Mouse (Mus musculus) hindbrain, embryonic 12.5 days (tissue): ENCODE results near the gene Tfap4. TPM values are rescaled to one million over a fixed set of nuclear protein-coding genes. Genes with fewer than 3 reads are reported as not detected.

ENCODE experiments used
- ATAC-seq: fragments of 200-750 bp; cut with Nextera tagmentation; 2 replicates; pipeline ENCODE4 v1.8.0; 2017; ENCODE audit warnings: moderate TSS enrichment; ENCODE audit not compliant: low FRiP score
- H3K27ac ChIP-seq: fragments of 300-500 bp; sonication (generic); 2 replicates; pipeline ENCODE4 v1.5.1; 2016; ENCODE audit warnings: mild to moderate bottlenecking
- H3K27me3 ChIP-seq: fragments of 300-500 bp; sonication (generic); 2 replicates; pipeline ENCODE4 v1.6.1; 2016; ENCODE audit warnings: mild to moderate bottlenecking
- H3K36me3 ChIP-seq: fragments of 300-500 bp; sonication (generic); 2 replicates; pipeline ENCODE4 v1.6.1; 2016; ENCODE audit warnings: mild to moderate bottlenecking
- H3K4me1 ChIP-seq: fragments of 300-500 bp; sonication (generic); 2 replicates; pipeline ENCODE4 v1.6.1; 2016
- H3K4me2 ChIP-seq: fragments of 300-500 bp; sonication (generic); replicated peaks from 2 replicates; pipeline ENCODE4 v1.6.1; 2016; ENCODE audit warnings: mild to moderate bottlenecking
- H3K4me3 ChIP-seq: fragments of 300-500 bp; sonication (generic); 2 replicates; pipeline ENCODE4 v1.5.1; 2016; ENCODE audit warnings: mild to moderate bottlenecking
- H3K9ac ChIP-seq: fragments of 300-500 bp; sonication (generic); 2 replicates; pipeline ENCODE4 v1.6.1; 2016; ENCODE audit warnings: mild to moderate bottlenecking, moderate library complexity
- H3K9me3 ChIP-seq: fragments of 300-500 bp; sonication (generic); replicated peaks from 2 replicates; pipeline ENCODE4 v1.6.1; 2016; ENCODE audit warnings: mild to moderate bottlenecking
- WGBS: fragments of 180-500 bp; shearing (Covaris S2); methylation state at CpG from one replicate; pipeline ENCODE4 v1.1.7; 2016; 5-methylcytosine and 5-hydroxymethylcytosine counted together
- polyA plus RNA-seq: library from polyadenylated mRNA; unstranded; fragments of >200 nt; fragmentation: Nextera tagmentation; extraction: Ambion mirVana; gene quantifications from 2 replicates; pipeline ENCODE4 v1.2.1, GENCODE M21; 2016

The Tfap4 gene
- polyA plus RNA-seq, result 13.1 and 13.8 TPM in 2 replicates

DNA sequence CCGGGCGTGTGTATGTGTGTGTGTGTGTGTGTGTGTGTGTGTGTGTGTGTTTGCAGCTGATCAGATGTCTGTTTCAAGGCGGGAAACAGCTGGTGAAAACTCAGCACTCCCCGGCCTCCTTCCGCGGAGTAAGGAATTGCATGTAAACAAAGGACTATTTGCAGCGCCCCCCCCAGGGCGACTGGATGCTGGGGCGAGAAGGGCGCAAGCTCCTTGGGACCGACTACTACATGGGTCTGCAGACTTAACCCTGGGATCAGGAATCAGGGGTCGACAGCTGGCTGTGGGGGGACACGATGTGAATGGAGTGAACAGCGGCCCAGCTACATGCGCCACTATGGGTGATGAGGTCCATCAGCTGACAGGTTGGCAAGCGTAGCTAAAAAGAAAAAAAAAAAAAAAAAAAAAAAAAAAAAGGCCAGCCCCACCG is at the start of gene Tfap4:
TSS of gene Tfap4 (minus strand) at position 140 of the 430 bp plus-strand sequence.
- H3K36me3 ChIP-seq, result no peaks in the 10 kb centered on the region
- peak within 1 kb of the TSS; percentile 88 for H3K4me2 ChIP-seq
- WGBS, result under 1% methylated on average over 17 of the region's 17 CpGs
- H3K4me3 ChIP-seq, result peak within 1 kb of the TSS; percentile 66
- H3K9ac ChIP-seq, result peak within 1 kb of the TSS; percentile 77
- H3K4me1 ChIP-seq, result peaks cover 16% of the 10 kb centered on the region
- H3K27ac ChIP-seq, result peak within 1 kb of the TSS; percentile 93
- H3K27me3 ChIP-seq, result no peaks in the 10 kb centered on the region
- ATAC-seq, result peak; percentile 27
- no peaks in the 10 kb centered on the region for H3K9me3 ChIP-seq

DNA sequence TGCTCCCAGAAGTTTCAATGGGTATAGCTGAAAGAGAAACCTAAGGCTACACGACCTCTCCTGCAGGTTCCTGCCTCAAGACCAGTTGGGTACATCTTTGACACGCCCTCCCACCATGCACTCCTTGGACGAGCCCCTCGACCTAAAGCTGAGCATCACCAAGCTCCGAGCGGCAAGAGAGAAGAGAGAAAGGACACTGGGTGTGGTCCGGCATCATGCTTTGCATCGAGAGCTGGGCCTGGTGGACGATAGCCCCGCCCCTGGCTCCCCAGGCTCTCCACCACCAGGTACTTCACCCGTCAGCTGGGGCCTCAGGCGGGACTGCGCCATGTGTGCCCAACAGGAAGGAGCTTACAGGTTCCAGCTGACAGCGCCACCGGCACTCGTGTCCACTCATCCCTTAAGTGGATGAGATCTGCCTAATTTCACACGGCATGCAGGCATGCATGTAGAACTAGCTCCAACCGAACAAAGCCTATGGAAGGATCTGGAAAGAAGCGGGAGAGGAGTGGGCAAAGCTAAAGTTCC is 48.9 kb upstream of the Tfap4 start:
- peaks cover 41% of the 10 kb centered on the region for H3K36me3 ChIP-seq
- no peak overlapping the region for H3K4me3 ChIP-seq
- 88% methylated on average over 19 of the region's 19 CpGs for WGBS
- peaks cover 45% of the 10 kb centered on the region for H3K4me1 ChIP-seq
- H3K9ac ChIP-seq, result no peak overlapping the region
- no peak overlapping the region for H3K4me2 ChIP-seq
- no peak overlapping the region for H3K27ac ChIP-seq
- H3K27me3 ChIP-seq, result no peaks in the 10 kb centered on the region
- no peaks in the 10 kb centered on the region for H3K9me3 ChIP-seq
- ATAC-seq, result no peak

DNA sequence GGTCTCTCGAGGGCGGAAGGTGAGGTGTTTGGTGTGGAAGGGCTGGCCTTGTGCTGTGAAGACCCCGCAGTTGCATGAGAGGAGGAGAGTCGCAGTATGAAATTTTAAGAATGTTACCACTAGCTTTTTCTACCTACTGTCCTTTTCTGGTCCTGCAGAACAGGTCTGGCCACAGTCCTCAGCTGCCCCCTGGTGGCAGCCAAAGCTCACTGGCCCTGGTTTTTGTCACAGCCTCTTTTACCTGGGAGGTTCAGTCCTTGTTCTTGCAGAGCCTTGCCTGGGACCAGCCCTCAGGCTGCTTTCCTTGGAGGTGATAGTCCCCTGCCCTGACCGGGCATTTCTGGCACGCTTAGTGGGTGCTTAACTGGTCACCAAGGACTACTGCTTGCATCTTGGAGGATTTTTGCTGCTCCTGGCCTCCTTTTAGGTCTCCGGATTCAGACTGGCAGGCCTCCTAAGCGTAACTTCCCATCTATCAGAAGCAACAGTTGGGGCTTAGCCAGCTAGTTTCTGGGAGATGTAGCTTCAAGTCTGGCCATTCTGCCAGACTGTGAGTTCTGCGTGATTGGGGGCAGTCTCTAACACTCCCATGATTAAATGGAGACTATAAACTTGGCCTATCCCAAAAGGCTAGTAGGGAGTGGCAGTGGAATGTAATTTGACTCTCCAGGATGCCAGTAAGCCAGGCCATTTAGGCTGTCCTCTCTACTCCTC is 48.3 kb upstream of the Tfap4 start:
- H3K27me3 ChIP-seq, result no peaks in the 10 kb centered on the region
- H3K4me1 ChIP-seq, result peaks cover 52% of the 10 kb centered on the region
- no peak overlapping the region for H3K4me3 ChIP-seq
- no peak overlapping the region for H3K9ac ChIP-seq
- H3K36me3 ChIP-seq, result peaks cover 35% of the 10 kb centered on the region
- no peak overlapping the region for H3K4me2 ChIP-seq
- 60% methylated on average over 9 of the region's 9 CpGs for WGBS
- peak overlapping the region; percentile 37; the same call in 1 of the 2 replicates for H3K27ac ChIP-seq
- 0 out of 2 replicates have a peak, but pooled peaks have one; percentile 5 for ATAC-seq
- H3K9me3 ChIP-seq, result no peaks in the 10 kb centered on the region

DNA sequence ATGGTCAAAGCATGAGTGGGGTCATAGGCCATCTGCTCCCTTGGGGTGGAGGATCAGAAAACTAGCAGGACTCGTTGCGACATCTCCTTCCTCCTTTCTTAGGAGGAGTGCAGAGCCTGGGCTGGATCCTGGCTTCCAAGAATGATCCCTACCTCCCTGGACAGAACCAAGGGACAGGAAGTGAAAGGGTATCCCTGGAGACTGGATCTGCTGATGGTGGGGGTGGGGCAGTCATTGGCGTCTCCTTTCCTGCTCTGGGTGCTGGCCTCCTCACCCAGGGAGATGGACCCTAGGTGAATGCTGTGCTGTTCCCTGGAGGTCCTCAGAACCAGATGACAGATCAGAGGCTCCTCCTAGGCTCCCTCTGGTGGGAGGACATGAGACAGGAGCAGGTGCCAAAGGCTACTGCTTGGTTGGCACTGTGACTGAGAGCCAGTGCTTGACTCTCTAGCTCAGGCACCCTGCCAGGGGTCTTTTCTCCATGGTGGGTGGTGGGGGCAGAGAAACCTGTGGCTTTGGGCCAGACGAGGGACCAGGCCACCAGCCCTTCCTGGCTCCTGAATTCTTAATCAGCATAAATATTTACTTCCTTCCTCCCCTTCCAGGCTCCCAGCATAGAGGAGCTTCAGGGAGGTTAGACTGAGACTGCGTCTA is 46.9 kb upstream of the Tfap4 start:
- H3K4me2 ChIP-seq, result no peak overlapping the region
- no peak for ATAC-seq
- no peak overlapping the region for H3K4me3 ChIP-seq
- H3K9ac ChIP-seq, result peak overlapping the region; percentile 10; the same call in 1 of the 2 replicates
- peak overlapping the region; percentile 37 for H3K27ac ChIP-seq
- no peaks in the 10 kb centered on the region for H3K27me3 ChIP-seq
- H3K36me3 ChIP-seq, result peaks cover 27% of the 10 kb centered on the region
- 31% methylated on average over 5 of the region's 5 CpGs for WGBS
- H3K4me1 ChIP-seq, result peaks cover 65% of the 10 kb centered on the region
- H3K9me3 ChIP-seq, result no peaks in the 10 kb centered on the region

DNA sequence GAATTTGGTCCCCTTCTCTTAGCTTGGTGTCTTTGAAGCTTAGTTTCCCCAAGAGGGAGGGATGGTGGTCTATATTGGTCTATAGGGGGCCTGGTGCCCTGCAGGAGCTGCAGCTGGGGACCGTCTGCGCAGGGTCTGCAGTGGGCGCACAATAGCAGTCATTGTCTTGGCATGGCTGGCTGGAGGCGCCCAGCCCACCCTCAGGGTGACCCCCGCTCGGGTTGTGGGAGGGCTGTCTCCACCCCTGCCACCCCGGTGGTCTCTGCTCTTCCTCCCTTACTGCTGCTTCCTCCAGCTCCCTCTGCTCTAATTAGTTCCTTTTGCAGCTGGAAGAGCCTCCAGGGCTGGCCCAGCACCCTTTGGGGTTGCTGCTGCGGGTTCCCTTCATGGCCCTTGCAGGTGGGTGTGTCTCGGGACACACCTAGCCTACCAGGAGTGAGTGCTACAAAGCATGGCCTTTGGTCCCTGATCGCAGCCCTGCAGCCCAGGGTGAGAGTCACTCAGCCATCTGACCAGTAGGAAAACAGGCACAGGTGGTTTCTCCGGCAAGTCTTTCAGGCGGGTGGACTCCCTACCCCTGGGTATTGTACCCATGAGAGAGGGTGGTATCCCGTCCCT is 46.0 kb upstream of the Tfap4 start:
- Histone ChIP-seq H3K4me3 (no peak overlapping the region), H3K36me3 (peaks cover 19% of the 10 kb centered on the region), H3K27ac (peak overlapping the region; percentile 40; the same call in 1 of the 2 replicates), H3K9me3 (no peaks in the 10 kb centered on the region), H3K9ac (peak overlapping the region; percentile 10), H3K27me3 (no peaks in the 10 kb centered on the region), H3K4me2 (peak overlapping the region; percentile 4; the same call in 1 of the 2 replicates), H3K4me1 (peaks cover 75% of the 10 kb centered on the region)
- ATAC-seq, result no peak; the same call in 1 of the 2 replicates
- 50% methylated on average over 13 of the region's 13 CpGs for WGBS

DNA sequence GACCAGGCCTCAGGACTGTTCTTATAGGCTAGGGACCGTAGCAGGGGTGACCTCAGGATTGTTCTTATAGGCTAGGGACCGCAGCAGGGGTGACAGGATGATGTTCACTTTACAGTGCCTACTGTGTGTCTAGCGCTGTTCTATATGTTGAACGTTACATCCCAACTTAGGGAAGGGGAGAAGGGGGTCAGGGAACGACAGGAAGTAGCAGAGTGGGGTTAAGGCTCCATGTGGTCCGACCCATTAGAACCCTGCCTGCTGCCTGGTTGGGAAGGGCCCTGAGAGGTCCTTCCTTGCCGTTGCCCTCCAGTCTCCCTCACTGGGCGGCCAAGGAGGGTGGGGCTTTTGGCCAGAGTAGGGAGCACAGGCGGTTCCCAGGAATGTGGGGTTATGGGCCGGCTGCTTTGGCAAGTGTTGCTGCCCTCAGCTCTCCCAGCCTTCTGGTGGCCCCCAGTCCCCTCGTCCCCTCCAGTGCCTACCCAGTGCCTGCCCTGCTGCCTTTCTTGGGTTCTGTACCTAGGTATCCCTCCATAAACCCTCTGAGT is 44.7 kb upstream of the Tfap4 start:
- Histone ChIP-seq H3K4me3 (no peak overlapping the region), H3K36me3 (peaks cover 8% of the 10 kb centered on the region; the same call in 1 of the 2 replicates), H3K9me3 (no peaks in the 10 kb centered on the region), H3K27ac (peak overlapping the region; percentile 67; the same call in 1 of the 2 replicates), H3K4me2 (no peak overlapping the region), H3K4me1 (peaks cover 87% of the 10 kb centered on the region), H3K27me3 (no peaks in the 10 kb centered on the region), H3K9ac (no peak overlapping the region)
- no peak for ATAC-seq
- 71% methylated on average over 11 of the region's 11 CpGs for WGBS

DNA sequence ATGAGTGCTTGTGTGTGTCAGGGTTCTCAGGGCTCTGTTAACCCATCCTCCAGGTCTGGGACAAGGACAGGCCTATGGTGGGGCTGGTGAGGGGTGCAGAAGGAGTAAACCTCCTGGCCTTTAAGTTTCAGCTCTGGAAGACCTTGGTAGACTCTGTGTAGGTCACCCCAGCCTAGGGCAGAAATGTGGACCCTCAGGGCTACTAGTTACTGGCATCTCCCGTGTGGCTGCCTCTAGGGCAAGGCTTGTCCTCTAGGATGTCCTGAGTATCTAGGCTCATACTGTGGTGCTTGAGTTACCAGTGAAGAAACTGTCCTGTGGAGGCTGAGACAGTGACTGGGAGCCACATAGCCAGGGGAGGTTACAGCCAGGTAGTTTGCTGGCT is 43.8 kb upstream of the Tfap4 start:
- Histone ChIP-seq H3K4me2 (peak overlapping the region; percentile 3; the same call in 1 of the 2 replicates), H3K4me1 (peaks cover 96% of the 10 kb centered on the region), H3K27ac (peak overlapping the region; percentile 67), H3K36me3 (peaks cover 1% of the 10 kb centered on the region; the same call in 1 of the 2 replicates), H3K9ac (peak overlapping the region; percentile 43), H3K27me3 (no peaks in the 10 kb centered on the region), H3K4me3 (no peak overlapping the region), H3K9me3 (no peaks in the 10 kb centered on the region)
- WGBS, result 71% methylated on average over 1 of the region's 1 CpGs
- ATAC-seq, result no peak

DNA sequence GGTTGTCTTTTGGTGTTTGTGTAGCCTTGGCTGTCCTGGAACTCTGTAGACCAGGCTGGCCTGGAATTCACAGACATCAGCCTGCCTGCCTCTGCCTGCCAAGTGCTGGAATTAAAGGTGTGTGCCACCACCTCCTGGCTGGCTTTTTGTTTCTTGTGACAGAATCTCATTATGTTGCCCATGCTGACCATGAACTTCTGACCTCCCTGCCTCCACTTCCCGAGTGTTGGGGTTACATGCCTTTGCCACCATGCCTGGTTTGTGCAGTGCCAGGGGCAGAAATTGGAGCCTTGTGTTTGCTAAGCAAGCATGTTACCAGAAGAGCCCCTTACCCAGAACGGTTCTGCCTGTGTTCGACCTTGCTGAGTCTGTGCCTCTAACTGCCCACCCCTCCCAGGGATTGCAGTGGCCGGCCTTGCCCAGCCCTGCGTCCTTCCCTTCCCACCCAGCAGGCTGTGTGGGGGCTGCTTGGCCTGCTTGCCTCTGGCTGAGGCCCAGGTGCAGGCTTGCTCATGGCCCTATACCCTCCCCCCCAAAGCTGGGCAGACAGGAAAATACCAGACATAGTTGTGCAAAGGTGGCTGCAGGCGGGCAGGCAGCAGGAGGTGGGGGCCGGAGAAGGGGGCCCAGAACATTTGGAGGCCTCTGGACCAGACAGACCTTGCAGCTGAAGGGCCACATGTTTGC is 43.3 kb upstream of the Tfap4 start:
- Histone ChIP-seq H3K27ac (peak overlapping the region; percentile 67), H3K4me3 (no peak overlapping the region), H3K9ac (peak overlapping the region; percentile 43; the same call in 1 of the 2 replicates), H3K36me3 (no peaks in the 10 kb centered on the region), H3K27me3 (no peaks in the 10 kb centered on the region), H3K4me2 (peak overlapping the region; percentile 3; the same call in 1 of the 2 replicates), H3K4me1 (peaks cover 99% of the 10 kb centered on the region), H3K9me3 (no peaks in the 10 kb centered on the region)
- ATAC-seq, result no peak
- 39% methylated on average over 7 of the region's 7 CpGs for WGBS

DNA sequence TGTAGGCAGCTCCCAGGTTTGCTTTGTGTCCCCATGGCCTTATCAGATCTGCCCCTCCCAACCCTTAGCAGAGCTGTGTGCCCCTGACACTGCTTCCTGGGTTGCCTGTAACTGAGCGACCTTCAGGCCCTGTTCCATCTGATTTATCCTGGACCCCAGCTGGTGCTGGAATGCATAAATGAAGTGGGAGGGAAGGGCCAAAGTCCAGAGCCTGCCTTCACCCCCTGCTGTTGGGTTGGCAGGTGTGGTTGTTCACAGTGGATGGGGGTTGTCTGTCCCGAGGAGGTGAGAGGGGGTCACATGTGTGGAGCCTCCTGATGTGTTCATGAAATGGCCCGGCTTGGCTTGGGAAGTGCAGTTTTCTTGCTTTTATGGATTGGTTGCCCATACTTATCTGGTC is 42.5 kb upstream of the Tfap4 start:
- Histone ChIP-seq H3K9me3 (no peaks in the 10 kb centered on the region), H3K9ac (0 out of 2 replicates have a peak overlapping the region, but pooled peaks have one; percentile 24), H3K36me3 (no peaks in the 10 kb centered on the region), H3K4me1 (peaks cover 99% of the 10 kb centered on the region), H3K27ac (peak overlapping the region; percentile 67), H3K4me2 (no peak overlapping the region; the same call in 1 of the 2 replicates), H3K4me3 (no peak overlapping the region), H3K27me3 (no peaks in the 10 kb centered on the region)
- 19% methylated on average over 3 of the region's 3 CpGs for WGBS
- no peak for ATAC-seq

DNA sequence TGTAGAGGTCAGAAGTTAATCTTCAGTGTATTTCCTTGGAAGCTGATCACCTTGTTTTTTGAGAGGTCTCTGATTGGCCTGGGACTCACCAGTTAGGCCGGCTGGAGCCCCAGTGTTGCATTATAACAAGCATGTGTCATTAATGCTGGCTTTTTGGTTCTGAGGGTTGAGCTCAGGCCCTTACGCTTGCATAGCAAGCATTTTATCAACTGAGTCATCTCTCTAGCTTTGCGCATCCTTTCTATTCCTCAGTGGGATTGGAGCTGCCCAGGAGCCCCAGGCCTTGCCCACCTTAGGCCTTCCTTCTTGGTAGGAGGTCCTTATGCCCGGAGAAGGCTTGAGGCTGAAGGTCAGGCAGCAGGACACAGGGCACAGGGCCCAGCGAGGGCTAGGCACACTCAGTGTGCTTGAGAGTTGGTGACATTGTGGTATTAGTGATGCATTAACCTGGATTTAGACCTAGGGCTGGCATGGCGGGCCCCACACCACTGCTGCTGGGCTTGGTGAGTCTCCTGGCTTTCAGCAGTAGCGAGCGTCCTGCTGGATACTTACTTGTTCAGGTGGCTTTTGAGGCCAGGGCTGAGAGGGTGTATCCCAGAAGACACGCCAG is 41.2 kb upstream of the Tfap4 start:
- no peaks in the 10 kb centered on the region for H3K36me3 ChIP-seq
- ATAC-seq, result no peak
- whole genome bisulfite sequencing, result 80% methylated on average over 9 of the region's 9 CpGs
- no peak overlapping the region for H3K4me3 ChIP-seq
- H3K4me1 ChIP-seq, result peaks cover 99% of the 10 kb centered on the region
- no peaks in the 10 kb centered on the region for H3K27me3 ChIP-seq
- H3K9ac ChIP-seq, result no peak overlapping the region
- no peak overlapping the region for H3K4me2 ChIP-seq
- H3K9me3 ChIP-seq, result no peaks in the 10 kb centered on the region
- H3K27ac ChIP-seq, result no peak overlapping the region

DNA sequence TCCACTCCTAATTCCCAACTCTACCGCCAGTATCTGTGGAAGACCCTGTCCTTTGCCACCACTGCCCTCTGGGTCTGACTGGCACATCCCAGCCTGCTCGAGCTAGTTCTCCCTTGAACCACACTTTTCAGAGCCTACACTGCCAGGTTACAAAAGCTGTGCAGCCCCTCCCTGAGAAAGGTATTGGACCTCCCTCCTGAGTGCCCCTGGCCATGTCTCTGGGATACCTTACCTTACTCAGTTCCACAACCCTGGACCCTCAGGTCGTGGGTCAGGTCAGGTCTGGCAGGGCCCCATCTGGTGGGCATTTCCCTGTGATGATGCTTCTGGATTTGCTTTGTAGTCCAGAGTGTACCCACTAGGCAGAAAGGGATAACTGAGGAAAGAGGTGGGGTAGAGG is 40.0 kb upstream of the Tfap4 start:
- Histone ChIP-seq H3K9ac (no peak overlapping the region), H3K27ac (0 out of 2 replicates have a peak overlapping the region, but pooled peaks have one; percentile 62), H3K4me3 (no peak overlapping the region), H3K4me1 (peaks cover 94% of the 10 kb centered on the region), H3K27me3 (no peaks in the 10 kb centered on the region), H3K9me3 (no peaks in the 10 kb centered on the region), H3K36me3 (no peaks in the 10 kb centered on the region), H3K4me2 (peak overlapping the region; percentile 33; the same call in 1 of the 2 replicates)
- ATAC-seq, result no peak
- 77% methylated on average over 3 of the region's 3 CpGs for WGBS
